Mouse (Mus musculus): Measurements from ENCODE around the gene Nav1. TPM values are rescaled to one million over a fixed set of nuclear protein-coding genes. Genes with fewer than 3 reads are reported as not detected.

Gene Nav1
- total RNA-seq, 2 experiments from 2014 or later = 50.5 to 56.8 TPM

DNA sequence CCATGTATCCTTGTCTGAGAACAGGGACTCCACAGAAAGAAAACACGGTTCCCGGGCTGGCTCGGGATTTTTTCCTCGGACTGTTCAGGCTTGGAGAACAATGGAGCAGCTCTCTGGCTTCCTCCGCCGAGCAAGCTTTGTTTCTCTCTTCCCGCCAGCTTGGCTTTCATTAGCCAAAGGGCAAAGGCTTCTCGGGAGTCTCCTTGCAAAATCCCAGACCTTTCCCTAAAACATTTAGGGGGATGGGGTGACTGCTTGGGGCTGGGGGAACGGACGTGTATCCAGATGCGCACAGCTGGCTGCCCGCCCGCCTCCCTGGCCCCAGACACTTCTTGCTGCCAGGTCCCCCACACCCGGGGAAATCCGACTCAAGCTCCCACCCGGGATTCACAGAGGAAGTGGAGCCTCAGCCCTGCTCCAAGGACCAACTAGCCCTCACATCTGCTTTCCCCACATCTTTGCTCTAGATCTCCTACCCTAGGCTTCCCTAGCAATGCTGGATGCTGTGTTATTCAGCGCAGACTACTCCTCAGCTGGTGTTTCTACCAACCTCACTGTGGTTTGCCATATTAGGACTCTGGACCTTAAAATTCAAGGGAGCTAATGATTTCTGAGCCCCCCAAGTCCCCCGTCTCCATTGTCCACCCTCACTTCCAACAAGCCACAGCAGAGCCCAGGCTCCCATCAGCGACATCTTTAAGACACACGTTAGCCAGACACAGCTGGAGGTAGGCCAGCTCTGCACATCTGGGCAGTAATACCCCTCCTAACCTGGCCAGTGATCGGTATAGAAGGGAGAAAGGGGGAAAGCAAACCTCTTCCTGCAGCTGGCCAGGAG lies 23.2 kb downstream of the Nav1 start:
- peak in 1 of 2 experiments; percentile 54 for DNase-seq (ENCODE audit: low spot score in 2 of 2)

GRCm38 (mm10) chr1:135583081-135583677 lies 23.9 kb downstream of the Nav1 start:
- peak; percentile 71 to 84 for DNase-seq (ENCODE audit: low spot score in 2 of 2)

GRCm38 (mm10) chr1:135581001-135581400 lies 26.1 kb downstream of the Nav1 start:
- no peak for DNase-seq (ENCODE audit: low spot score in 2 of 2)

GRCm38 (mm10) chr1:135579111-135579510 lies 28.0 kb downstream of the Nav1 start:
- DNase-seq (ENCODE audit: low spot score in 2 of 2) = no peak

DNA sequence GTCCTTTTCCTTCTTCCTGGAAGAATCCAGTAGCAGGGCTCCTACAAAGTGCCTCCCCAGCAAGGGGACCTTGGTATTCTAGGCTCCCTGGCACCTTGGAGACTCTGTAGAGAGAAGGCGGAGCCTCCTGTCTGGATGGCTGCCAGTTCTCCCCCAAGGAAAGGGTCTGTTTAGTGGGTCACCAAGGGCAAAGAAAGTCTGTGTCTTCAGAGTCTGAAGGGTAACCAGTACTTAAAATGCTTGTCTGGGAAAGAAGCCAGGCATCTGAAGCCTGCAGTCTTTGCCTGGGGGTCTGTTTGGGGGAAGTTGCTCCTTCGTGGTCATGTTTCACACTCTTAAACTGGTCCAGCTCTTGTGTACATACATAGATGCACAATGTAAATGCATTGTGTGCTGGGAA lies 29.3 kb downstream of the Nav1 start:
- no peak for DNase-seq (ENCODE audit: low spot score in 2 of 2)

- DNase-seq (ENCODE audit: low spot score in 2 of 2) = no peak
Observed at GRCm38 (mm10) chr1:135575393-135575792, 31.7 kb downstream of the Nav1 start.

- no peak for DNase-seq (ENCODE audit: low spot score in 2 of 2)
Observed at GRCm38 (mm10) chr1:135574451-135575208, 32.5 kb downstream of the Nav1 start.

DNA sequence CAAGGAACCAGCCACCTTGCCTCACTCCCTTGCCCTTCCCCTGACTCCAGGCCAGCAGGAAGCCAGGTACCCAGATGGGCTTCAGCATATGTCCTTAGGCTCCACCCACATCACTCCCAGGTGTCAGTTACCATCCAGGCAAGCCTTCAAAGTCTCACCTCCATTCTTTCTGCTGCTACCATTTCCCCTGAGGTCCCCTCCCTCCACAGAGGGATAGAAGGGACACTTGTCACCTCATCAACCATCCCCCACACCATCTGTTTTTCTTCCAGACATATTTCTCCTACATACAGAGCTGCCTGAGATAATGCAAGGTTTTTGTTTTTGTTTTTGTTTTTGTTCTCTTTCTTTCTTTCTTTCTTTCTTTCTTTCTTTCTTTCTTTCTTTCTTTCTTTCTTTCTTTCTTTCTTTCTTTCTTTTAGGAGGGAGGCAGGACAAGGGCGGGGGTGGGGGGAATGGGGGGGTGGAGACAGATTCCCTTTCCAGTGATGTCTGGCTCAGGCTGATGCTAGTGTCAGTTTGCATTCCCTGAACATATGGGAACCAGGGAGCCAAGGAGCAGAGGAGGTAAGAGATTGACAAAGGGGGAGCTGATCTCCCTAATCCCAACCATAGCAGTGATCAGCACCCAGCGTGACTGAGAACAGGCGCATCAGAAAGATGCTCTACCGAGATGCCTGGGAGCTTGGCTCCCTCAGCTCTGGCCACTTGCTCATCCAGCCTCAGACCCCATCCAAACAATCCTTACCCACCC lies 34.8 kb downstream of the Nav1 start:
- no peak for DNase-seq (ENCODE audit: low spot score in 2 of 2)

DNA sequence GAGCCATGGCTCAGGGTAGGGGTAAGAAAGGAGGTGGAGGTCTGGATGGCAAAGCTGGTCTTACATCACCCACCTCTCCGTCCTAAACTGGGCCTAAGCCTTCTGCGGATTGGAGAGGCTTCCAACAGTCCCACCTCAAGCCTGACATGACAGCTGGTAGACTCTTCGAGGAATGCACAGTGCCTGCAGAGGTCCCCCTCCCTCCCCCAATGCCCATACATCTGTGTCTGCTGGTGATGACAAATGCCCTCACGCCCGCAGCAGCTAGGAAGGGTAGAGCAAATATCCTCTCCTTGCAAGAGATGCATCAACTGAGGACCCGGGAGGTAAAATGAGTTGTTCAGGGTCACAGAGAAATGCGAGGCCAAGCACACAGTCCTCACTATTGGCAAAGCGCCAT lies 39.0 kb downstream of the Nav1 start:
- no peak for DNase-seq (ENCODE audit: low spot score in 2 of 2)

- peak in 1 of 2 experiments; percentile 79 for DNase-seq (ENCODE audit: low spot score in 2 of 2)
Observed at GRCm38 (mm10) chr1:135566611-135567010, 40.5 kb downstream of the Nav1 start.

DNA sequence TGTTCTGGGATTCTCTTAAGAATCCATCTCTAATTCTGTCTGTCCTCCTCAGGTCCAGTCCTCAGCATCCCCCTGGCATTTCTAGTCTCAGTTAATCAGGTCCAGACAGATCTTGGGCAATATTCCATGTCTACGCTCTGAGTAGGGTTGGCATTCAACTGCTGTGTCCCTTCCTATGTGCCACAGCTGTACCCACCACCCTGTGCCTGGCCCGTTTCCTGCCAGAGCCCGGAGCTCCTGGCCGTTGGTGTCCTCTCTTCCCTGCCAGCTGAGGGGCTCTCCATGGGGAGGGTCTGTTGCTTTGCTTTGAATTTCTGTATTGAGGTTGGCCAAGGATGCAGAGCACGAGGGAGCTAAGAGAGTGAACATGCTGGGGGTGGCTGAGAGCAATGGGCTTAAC lies 41.3 kb downstream of the Nav1 start:
- no peak for DNase-seq (ENCODE audit: low spot score in 2 of 2)

GRCm38 (mm10) chr1:135564660-135565519 lies 42.2 kb downstream of the Nav1 start:
- peak in 1 of 2 experiments; percentile 80 for DNase-seq (ENCODE audit: low spot score in 2 of 2)

DNA sequence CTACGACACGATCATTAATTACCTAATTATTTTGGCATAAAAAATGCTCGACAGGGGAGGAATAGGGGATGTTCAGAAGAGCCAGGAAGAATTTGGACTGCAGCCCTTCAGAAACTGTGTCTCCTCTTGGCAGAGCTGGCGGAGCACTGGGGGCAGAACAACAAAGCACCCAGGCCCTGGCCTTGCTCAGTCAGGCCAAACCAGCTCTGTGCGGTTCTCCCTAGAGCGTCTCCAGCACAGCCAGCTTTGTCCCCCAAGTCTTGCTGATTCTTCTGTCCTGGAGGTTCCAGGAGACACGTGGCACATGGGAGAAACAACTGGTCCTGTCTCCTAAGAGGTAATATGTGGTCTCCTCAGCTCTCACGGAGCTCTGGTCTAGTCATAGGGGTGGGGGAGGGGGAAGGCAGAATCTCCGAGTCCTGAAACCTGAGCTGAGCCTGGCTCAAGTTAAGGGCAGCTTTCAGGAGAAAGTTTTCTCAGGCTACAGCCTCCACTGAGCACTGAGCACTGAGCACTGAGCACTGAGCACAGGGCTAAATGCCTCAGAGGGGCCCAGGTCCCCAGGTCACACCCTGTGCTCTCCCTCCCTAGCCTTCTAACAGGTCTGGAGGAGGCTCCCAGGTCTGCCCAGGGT lies 43.2 kb downstream of the Nav1 start:
- DNase-seq (ENCODE audit: low spot score in 2 of 2) = no peak

GRCm38 (mm10) chr1:135562982-135563650 lies 44.0 kb downstream of the Nav1 start:
- DNase-seq (ENCODE audit: low spot score in 2 of 2) = no peak

DNA sequence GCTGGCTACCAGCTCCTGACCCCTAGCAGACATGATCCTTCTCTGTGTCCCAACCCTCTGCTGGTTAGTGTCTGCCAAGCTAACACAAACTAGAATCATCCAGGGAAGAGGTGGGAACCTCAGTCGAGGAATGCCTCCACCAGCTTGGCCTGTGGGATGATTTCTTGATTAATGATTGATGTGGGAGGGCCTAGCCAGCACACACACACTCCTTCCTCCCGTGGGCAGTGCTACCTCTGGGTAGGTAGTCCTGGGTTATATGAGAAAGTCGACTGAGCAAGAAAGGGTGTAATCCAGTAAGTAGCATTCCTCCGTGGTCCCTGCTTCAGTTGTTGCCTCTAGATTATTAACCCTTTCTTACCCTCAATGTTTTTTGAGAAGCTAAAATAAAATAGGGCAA lies 45.0 kb downstream of the Nav1 start:
- DNase-seq (ENCODE audit: low spot score in 2 of 2) = no peak

GRCm38 (mm10) chr1:135561282-135561681 lies 45.8 kb downstream of the Nav1 start:
- DNase-seq (ENCODE audit: low spot score in 2 of 2) = peak in 1 of 2 experiments; percentile 60

DNA sequence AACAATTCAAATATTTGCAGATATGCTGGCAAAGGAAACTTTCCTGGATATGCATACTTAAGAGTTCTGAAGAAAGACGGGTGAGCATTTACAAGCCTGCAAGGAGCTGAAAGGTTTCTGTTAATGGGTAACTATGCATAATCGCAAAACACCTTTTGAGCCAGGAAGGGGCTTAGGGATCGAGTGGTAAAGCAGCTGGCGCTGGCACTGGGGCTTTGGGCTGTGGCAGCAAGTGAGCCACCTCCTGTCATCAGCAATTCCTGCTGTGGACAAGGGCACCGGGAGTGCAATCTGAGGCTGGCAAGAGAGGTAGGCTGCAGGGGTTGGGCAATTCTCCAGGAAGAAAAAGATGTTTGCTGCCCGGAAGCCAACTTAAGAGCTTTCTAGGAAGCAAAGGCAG lies 49.1 kb downstream of the Nav1 start:
- DNase-seq (ENCODE audit: low spot score in 2 of 2) = no peak

GRCm38 (mm10) chr1:135555885-135556284 lies 51.2 kb downstream of the Nav1 start:
- no peak for DNase-seq (ENCODE audit: low spot score in 2 of 2)

- no peak for DNase-seq (ENCODE audit: low spot score in 2 of 2)
Observed at GRCm38 (mm10) chr1:135554632-135555260, 52.3 kb downstream of the Nav1 start.

All from layer of hippocampus, adult 18-20 months (tissue).